Mouse (Mus musculus) right cerebral cortex, postnatal 4 days (tissue): ENCODE results near the gene Chit1.

Experiments
- DNase-seq: peaks from one replicate; pipeline ENCODE4 v3.0.0-alpha.2; 2022

The Chit1 gene

DNA sequence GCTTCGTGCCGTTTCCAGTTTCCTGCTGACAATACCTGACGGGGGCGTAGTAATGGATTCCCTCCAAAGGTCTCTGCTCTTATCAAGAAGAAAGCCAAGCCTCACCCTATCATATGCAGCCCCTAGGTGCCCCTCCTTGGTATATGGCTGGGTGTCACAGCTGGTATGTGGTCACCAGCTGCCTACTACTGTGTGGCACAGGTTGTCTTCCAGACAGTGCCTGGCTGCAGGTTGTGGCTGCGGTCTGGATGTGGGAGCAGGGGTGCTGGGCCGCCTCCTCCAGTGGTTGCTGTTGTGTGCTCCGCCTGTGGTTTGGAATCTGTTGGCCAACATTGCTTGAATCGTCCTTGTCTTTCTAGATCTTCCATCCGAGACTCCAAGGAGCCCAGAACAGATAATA is 39.7 kb downstream of the Chit1 start:
- DNase-seq, result no peak

DNA sequence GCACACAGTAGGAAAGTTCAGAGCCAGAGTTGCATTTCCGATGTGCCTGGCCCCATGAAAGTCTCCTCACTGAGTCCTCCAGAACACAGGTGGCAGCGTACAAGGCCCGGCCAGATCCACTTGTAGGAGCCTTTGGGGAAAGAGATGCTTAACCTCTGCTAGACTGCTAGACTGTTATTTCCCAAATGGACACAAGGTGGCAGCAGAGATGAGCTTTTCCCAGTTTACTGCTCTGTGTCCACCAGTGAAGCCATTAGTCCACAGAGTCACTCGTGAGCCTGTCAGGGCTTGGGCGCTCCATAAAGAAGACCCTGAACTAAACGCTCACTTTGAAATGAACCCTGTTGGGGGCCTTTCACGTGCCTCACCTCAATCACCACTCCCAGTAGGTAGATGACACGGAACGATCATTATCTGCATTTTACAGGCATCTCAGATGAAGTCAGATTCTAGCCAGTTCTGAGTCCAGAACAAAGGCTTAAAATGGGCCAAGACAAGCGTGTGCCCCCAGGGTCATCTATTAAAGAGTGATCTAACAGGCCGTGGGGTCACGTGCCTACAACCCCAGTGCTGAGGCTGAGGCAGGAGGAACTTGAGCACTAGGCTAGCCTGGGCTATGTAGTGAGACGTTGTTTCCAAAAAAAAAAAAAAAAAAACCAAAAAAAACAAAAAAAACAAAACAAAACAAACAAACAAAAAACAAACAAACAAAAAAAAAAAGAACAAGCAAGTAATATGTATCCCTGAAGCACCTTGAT is 40.8 kb downstream of the Chit1 start:
- peak; percentile 77 for DNase-seq

DNA sequence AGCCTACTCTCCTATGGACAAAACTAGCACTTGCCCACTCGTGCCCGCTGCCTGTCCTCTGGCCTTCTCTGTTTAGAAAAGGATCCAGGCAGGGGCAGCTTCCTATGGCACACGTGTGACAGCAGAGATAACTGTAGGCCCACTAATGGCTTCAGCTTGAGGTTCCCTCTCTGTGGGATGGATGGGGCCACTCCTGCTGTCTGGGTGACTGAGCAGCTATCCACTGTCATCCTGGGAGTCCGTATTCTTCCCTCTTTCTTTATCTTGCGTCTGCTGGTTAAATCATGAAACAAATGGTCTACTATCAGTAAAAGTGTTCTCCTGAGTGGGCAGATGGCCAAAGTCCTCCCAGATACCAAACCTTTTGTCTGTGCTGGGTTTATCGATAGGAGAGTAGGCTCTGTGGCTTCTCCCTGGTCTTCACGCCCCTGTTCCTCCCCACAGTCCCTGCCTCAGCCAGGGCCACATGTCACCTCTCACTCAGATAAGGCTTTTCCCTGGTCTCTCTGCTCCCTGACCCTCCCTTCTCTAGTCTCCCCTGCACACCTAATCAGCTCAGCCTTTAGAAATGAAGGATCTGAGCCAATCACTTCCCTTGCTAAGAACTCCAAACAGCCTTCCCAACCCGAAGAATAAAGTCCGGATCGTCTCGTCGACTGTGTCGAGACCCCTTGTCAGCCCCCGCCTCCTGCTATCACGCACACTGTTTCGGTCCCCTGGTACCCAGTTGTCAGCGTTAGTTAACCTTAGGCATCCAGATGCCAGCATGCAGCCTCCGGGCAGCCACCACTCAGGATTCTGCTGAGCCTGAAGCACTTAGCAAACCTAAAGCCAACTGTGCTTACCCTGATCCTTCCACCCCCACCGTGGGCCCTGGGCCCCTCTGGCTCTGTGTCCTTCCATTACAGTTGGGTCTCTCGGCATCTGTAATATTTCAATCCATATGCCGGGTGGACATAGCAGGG is 41.9 kb downstream of the Chit1 start:
- DNase-seq, result no peak

DNA sequence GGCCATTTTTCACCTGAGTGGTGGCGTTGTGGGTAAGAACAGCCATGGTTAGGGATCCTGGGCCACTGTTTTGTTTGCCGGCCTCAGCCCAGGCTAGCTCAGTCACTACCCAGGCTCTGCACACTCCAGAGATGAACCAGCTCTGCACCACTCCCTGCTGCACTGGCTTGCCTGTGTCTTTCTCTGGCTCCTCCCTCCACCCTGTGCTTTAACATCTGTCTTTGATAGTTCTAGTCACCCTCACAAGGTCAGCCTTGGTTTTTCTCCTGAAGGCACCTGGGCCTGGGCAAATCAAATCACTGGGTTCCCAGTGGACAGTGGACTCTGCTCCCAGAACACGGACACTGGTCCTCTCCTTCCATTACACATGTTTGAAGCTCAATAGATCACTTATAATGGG is 43.1 kb downstream of the Chit1 start:
- no peak for DNase-seq

DNA sequence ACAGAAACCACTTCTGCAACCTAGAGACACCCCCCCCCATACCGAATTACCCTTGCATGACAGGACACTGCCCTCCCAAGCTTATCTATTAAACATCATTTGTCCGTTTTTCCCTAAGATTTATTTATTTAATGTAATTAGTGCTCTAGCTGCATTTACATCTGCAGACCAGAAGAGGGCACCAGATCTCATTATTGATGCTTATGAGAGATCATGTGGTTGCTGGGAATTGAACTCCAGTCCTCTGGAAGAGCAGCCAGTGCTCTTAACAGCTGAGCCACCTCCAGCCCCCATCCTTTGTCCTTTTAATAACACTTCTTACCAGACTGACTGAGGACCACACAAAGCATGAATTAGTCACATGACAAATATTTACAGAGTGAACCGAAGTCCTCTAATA is 43.6 kb downstream of the Chit1 start:
- no peak for DNase-seq

DNA sequence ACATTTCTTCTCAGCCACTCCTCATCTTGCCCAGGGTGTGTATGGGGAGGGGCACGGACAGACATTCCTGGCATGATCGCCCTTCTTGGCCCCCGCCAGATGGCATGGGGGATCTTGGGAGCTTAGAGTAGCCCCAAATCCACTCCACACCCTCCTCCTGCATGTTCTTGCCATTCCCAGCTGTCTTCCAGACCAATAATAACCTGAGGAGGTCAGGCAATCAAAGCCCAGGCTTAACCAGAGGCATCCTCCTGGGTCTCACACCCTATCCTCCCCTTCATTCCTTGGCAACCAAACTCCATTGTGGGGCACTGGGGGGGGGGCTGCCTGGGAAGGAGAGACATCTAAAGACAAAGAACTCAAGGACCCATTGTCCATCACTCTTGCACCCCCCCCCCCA is 49.4 kb downstream of the Chit1 start:
- DNase-seq, result no peak

DNA sequence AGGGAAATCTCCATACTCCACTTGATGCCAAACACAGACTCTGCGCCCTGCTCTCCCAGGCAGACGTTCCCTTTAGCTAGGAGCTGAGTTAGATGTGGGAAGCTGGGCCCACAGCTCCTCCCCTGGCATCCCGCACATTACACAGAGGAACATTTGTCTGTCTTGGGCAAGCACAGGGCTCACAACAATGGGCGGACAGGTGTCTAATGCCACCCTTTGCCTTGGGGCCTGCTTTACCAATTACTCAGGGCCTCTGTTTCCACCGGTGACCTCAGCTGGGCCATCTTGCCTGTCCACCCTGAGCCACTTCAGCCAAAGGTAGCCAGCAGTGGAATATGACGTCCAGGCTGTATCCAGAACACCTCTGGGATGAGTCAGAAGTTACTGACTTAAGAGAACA is 50.4 kb downstream of the Chit1 start:
- no peak for DNase-seq

DNA sequence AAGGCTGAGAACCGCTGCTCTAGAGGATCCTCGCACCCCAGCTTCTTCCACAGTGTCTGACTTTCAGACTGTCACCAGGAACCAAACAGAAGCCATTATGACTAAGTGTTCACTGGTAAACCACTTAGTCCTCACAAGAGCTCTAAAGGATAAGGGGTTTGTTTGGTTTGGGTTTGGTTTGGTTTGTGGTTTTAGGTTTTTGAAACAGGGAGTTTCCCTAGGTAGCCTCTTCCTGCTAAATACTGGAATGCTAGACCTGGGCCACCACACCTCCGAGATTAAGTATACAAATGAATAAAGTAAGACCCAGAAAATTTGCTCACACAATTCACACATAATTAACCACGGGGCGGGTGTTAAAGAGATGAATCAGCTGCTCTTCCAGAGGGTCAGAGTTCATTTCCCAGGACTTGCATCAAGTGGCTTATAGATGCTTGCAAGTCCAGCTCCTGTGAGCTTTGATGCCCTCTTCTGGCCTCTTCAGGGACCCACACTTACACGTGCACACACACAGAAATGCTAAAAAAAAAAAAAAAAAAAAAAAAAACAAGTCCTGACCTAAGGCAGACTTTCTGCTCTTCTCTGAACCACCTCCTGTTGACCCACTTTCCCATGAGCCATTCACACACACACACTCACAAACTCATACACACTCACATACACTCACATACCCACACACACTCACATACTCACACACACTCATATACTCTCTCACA is 51.6 kb downstream of the Chit1 start:
- DNase-seq, result no peak

DNA sequence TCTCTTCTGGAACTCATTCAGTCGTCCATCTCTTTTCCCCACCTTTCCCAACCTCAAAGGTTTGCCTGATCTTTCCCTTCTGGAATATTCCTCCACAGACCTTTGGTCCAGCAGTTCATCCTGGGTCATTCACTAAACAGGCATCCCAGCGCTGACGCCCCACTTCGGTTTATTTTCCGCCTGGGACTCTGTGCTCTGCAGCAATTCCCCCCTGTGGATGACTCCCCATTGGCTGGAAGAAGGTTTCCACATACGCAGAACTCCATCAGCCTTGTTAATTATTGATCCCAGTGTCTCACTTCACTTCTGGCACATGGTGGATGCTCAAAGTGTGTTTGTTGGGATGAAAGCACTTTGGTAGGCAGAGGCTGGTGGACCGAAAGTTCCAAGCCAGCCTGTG is 52.4 kb downstream of the Chit1 start:
- no peak for DNase-seq

DNA sequence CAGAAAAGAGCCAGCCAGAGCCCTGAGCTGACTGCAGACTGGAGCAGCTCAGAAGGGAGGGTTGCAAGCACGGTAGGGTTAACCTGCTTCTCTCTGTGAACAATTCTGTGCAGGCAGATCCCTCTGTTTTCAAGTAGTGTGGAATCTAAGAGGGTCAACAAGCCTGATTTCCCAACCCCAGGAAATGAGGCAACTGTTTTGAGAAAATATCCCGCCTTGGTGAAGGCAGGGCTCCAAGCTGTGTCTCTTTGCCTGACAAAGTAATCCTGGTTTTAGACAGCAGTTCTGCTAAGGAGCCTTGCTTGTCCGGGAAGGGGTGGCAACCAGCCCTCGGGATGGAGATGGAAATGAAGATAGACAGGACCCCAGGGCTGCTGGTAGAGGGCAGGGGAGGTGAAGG is 53.4 kb downstream of the Chit1 start:
- no peak for DNase-seq

DNA sequence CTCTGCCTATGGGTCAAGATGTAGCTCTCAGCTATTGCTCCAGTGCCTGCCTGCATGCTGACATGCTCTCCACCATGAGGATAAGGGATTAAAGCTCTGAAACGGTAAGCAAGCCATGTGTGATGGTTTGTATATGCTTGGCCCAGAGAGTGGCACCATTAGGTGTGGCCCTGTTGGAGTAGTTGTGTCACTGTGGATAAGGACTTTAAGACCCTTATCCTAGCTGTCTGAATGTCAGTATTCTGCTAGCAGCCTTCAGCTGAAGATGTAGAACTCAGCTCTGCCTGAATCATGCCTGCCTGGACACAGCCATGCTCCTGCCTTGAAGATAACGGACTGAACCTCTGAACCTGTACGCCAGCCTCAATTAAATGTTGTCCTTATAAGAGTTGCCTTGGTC is 55.5 kb downstream of the Chit1 start:
- no peak for DNase-seq

DNA sequence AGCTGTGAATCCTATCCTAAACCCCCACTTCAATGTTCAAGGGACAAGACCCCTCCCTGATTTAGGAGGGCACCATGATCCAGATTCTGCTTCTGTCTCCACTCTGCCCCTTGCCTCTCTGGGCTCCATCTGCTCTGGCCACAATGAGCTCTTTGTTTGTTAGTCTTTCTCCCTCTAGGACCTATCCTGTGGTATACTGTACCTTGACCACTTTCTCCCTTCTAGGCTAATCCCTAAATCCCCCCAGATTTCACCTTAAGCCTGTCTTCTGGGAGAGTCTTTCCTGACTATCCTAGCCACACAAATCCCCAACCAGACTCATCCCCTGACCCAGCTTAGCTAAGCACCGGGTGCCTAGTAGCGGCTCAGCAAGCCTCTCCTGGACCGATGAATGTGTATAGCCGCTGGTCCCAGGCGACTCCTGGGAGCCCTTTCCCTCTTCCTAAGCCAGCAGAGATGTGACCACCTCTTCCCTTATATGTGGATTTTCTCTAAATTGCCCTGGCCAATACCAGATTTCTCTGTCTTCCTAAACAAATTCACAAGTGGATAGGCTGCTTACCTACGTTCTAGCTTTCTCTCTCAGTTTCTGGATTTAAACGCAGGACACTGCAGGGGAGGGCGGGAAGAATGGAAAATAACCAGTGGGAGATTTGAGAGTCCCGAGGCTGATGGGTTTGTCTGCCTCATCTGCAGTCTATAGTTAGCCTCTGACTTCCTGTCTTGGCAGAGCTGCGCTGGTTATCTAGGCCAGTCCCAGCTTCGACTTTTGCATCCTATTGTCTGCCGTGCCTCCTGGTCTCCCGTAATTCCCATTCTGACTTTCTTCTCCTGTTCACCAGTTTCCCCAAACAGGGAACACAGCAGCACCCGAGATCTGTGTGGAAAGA is 56.6 kb downstream of the Chit1 start:
- no peak for DNase-seq

DNA sequence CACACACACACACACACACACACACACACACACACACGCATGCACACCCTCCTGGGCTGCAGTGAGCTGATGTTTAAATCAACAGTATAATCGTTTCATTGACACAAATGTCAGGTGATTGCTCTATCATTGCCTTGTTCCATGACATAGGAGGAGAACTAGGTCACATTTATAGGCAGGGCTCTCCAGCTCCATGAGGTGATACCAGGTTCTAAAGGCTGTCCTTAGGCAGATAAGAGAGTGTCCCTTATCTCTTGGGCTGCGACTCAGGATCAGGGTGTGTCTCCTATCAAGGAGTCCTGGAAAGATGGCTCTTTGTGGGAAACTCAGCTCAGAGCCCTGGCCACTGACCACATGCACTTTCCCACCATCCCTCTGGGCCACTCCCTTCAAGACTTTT is 57.5 kb downstream of the Chit1 start:
- no peak for DNase-seq

DNA sequence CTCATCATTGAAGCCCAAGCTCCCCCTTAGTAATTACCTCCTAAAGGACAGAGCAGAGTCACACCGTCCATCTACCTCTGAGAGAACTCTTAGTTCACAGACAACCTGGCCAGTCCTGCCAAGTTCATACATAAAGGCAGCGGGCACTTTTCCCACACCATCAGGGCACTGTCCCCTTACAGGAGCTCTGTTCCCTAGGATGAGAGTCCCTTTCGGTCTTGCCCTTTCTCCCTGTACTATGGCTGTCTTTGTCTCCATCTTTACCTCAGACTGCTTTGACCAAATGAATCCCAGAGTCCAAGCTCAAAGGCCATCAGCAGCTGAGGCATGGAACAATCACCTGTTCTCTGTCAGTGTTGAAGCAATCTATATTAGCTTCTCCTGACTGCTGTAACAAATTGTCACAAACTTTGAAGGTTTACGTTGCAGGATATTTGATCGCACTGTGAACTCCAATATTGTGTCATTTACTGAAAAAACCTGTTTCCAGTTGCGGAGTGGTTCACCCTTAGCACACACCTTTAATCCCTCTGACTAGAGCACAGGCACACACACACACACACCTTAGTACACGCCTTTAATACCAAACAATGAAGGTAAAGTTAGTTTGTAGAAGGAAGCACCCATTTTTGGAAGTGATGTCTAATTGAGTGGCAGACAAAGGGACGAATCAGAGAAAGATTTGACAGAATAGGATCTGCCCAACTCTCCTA is 58.1 kb downstream of the Chit1 start:
- DNase-seq, result no peak

DNA sequence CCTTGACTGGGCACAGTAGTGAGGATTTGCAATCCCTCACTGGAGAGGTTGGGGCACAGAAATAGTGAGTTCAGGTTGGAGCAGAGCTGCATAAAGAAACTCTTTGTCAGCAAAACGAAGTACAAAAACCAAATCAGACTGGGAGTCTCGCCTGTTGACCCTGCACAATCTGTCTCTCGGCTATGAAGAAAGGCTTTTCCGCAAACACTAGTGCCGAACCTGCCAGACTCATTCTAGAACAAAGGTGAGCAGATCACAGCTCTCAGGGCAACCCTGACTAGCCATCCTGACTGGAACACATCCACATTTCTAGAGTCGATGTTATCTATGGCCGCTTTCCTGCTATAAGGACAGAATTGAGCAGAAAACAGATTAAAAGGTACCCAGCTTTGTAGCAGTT is 62.0 kb downstream of the Chit1 start:
- DNase-seq, result no peak

DNA sequence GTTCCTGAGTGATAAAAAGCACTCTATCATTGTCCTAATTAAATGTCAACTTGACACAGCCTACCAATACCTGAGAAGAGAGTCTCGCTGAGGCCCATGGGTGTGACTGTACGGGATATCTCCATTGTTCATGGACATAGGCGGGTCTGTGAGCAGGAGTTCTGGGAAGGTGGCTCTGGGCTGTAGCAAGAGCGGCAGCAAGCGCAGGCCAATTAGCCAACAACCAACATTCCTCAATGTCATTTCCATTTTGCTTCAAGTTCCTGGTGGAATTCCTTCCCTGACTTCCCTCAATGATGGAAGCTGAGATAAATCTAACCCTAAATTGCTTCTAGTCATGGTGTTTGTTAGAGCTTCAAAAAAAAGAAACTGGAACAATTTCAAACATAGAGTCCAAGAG is 66.9 kb downstream of the Chit1 start:
- DNase-seq, result no peak

DNA sequence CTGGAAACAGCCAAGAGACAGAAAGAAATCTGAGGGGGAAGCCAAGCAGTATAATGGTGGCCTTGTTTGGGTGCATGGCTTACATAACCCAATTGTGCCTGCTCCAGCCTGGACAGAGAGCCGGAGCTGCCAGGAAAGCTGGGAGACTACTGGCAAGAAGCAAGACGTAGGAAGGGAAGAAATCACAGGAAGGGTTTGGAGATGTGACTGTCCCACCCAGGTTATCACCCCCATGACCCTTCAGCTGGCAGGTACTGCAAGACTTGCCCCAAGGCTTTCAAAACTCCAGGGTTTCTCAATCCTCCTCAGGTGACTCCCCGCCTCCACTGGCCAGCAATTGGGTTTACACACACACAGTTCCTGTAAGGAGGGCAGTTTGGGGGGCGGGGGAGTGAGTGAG is 71.0 kb downstream of the Chit1 start, which contains the start of gene Chil1:
Chil1 (plus strand) TSS at position 152 of the 400 bp plus-strand sequence.
- no peak for DNase-seq

DNA sequence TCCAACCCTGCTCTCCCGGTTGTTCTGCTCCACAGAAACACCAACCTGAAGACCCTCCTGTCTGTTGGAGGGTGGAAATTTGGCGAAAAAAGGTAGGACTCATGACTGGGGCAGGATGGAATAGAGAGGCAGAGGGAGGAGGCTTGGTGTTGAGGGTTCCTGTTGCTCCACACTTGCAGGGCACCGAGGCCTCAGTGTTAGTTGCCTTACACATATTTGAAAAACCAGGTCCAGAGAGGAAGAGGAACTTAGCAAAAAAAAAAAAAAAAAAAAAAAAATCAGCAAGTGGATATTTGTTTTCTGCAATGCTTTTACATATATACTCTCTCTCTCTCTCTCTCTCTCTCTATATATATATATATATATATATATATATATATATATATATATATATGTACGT is 73.0 kb downstream of the Chit1 start:
- no peak for DNase-seq

DNA sequence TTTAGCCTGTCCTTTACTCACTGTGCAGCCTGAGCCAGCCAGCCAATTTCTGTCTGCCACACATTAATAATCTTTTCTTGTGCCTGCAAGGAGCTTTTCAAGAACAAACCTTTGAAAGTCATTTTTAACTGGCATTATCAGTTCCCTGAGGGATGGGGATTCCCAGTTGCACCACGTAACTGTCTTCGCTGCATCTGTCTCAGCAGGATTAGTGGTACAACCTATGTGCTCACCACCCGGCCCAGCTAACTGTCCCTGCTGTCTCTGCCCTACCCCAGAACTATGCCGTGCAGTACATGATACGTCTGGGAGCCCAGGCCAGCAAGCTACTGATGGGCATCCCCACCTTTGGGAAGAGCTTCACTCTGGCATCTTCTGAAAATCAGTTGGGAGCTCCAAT is 77.2 kb downstream of the Chit1 start:
- DNase-seq, result no peak

DNA sequence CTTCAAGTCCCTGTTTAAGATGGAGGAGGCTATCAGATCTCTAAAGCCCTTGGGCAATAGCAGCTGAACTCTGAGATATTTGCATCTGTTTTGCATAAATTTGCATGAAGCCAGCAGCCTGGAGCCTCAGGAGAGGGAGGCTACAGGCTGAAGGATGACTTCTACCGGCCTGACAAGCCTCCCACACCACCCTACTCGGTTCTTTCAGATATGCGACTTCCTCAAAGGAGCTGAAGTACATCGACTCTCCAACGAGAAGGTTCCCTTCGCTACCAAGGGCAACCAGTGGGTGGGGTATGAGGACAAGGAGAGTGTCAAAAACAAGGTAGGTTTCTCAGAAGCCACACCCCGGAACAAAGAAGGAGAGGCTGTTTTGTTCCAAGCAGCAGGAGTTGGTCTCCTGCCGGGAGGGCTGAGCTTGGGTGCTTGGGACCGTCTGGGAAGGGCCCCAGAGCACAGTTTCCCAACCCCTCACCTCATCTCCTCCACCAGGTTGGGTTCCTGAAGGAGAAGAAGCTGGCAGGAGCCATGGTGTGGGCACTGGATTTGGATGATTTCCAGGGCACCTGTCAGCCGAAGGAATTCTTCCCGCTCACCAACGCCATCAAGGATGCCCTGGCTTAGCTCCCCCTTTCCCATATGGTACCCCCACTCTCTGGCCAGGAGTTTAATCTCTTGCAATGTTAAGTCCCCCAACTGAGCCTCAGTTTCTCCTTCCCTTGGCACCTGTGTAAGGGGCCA is 78.1 kb downstream of the Chit1 start:
- DNase-seq, result no peak

DNA sequence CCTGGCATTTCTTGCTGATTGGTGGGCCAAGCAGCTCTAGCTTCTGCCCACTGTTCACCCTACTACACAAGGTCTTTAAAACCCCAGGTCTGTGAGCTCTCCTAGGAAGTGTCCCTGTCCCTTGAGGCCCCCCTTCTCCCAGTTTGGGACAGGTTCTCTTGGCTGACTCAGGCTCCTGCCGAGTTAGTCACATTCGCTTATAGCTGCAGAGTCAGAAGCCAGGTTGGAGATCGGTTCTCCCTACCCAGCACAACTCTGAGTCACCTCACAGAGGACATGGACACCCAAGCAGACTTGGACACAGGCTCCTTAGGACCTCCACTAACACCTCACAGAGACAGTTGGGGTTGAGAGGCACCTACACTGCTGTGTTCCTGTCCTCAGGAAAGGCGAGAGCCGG is 80.2 kb downstream of the Chit1 start:
- no peak for DNase-seq
